Mouse (Mus musculus) heart, embryonic 15.5 days (tissue): ENCODE data around the gene 1700109H08Rik. TPM values are rescaled to one million over a fixed set of nuclear protein-coding genes. Genes with fewer than 3 reads are reported as not detected.

Experiments used
- polyA plus RNA-seq: library from polyadenylated mRNA; unstranded; fragments of >200 nt; fragmentation: Nextera tagmentation; extraction: Ambion mirVana; gene quantifications from 2 replicates; pipeline ENCODE4 v1.2.1, GENCODE M21; 2015

The 1700109H08Rik gene
- polyA plus RNA-seq, 1 experiment from 2014 or later, result 1.6 TPM

Other genes with a start within 250 kb of the 1700109H08Rik start
- 31.7 and 45.4 TPM in 2 replicates for gene Cdk6, start 230.1 kb upstream of the 1700109H08Rik start, polyA plus RNA-seq
- gene Fam133b, start 27.7 kb upstream of the 1700109H08Rik start, polyA plus RNA-seq, result 15.0 and 16.8 TPM in 2 replicates
- 10.1 and 11.3 TPM in 2 replicates for gene Pex1, start 24.5 kb downstream of the 1700109H08Rik start, polyA plus RNA-seq
- gene Rbm48, start 25.0 kb downstream of the 1700109H08Rik start, polyA plus RNA-seq, result 7.6 and 9.4 TPM in 2 replicates
- gene Tmbim7, start 79.6 kb downstream of the 1700109H08Rik start, polyA plus RNA-seq, result not detected in 2 replicates
- 50.9 and 57.6 TPM in 2 replicates for gene Gatad1, start 85.6 kb downstream of the 1700109H08Rik start, polyA plus RNA-seq
- 5.0 and 6.8 TPM in 2 replicates for gene Ankib1, start 231.4 kb downstream of the 1700109H08Rik start, polyA plus RNA-seq
- gene Krit1, start 231.6 kb downstream of the 1700109H08Rik start, polyA plus RNA-seq, result 34.9 and 35.8 TPM in 2 replicates